Mouse (Mus musculus) cerebellum, adult 9-10 months (tissue): ENCODE data around the gene 1190002N15Rik.
A peak's percentile ranks its signal among the peaks of the same experiment; 100 is the strongest.

Source experiments
- DNase-seq: peaks from one replicate; pipeline ENCODE4 v3.0.0; 2022

1190002N15Rik gene

GRCm38 (mm10) chr9:94529146-94529746 is 8.6 kb downstream of the 1190002N15Rik start:
- peak; percentile 27 for DNase-seq

GRCm38 (mm10) chr9:94526473-94526872 is 11.4 kb downstream of the 1190002N15Rik start:
- peak; percentile 84 for DNase-seq

GRCm38 (mm10) chr9:94512246-94512645 is 25.6 kb downstream of the 1190002N15Rik start:
- no peak for DNase-seq

- DNase-seq = no peak
These were observed 26.7 kb downstream of the 1190002N15Rik start for GRCm38 (mm10) chr9:94511139-94511538.

GRCm38 (mm10) chr9:94506980-94507379 is 30.9 kb downstream of the 1190002N15Rik start:
- DNase-seq = no peak

GRCm38 (mm10) chr9:94491467-94491866 is 46.4 kb downstream of the 1190002N15Rik start:
- no peak for DNase-seq

GRCm38 (mm10) chr9:94487976-94488375 is 49.9 kb downstream of the 1190002N15Rik start:
- no peak for DNase-seq

GRCm38 (mm10) chr9:94483291-94483879 is 54.5 kb downstream of the 1190002N15Rik start:
- DNase-seq = no peak

GRCm38 (mm10) chr9:94482215-94482975 is 55.5 kb downstream of the 1190002N15Rik start:
- peak; percentile 76 for DNase-seq

GRCm38 (mm10) chr9:94481057-94481456 is 56.8 kb downstream of the 1190002N15Rik start:
- no peak for DNase-seq

- no peak for DNase-seq
These were observed 58.5 kb downstream of the 1190002N15Rik start for GRCm38 (mm10) chr9:94479382-94479781.

- no peak for DNase-seq
These were observed 58.9 kb downstream of the 1190002N15Rik start for GRCm38 (mm10) chr9:94478954-94479353.

GRCm38 (mm10) chr9:94475973-94476372 is 61.9 kb downstream of the 1190002N15Rik start:
- DNase-seq = no peak

- no peak for DNase-seq
These were observed 64.0 kb downstream of the 1190002N15Rik start for GRCm38 (mm10) chr9:94473898-94474297.

- no peak for DNase-seq
These were observed 64.8 kb downstream of the 1190002N15Rik start for GRCm38 (mm10) chr9:94472963-94473582.

GRCm38 (mm10) chr9:94471485-94471884 is 66.4 kb downstream of the 1190002N15Rik start:
- DNase-seq = no peak
